Mouse (Mus musculus): Measurements from ENCODE around the gene Gm35549. TPM values are rescaled to one million over a fixed set of nuclear protein-coding genes. Genes with fewer than 3 reads are reported as not detected.

The Gm35549 gene
- polyA plus RNA-seq (2014; fragmentation: Illumina TruSeq; extraction: RNeasy Lipid Tissue Mini Kit (QIAGEN cat#74804); ENCODE audit: low read depth, low replicate concordance): not detected

GRCm38 (mm10) chr9:122843760-122844159, at the start of gene Gm35549:
Gene Gm35549, minus strand, starts transcription at chr9:122844035.

GRCm38 (mm10) chr9:122885385-122885784, 41.5 kb upstream of the Gm35549 start, which contains the start of gene Zkscan7:
Gene Zkscan7, plus strand, starts transcription at chr9:122885685.

GRCm38 (mm10) chr9:122865697-122866166, 21.9 kb upstream of the Gm35549 start, which contains the start of gene Zfp445:
Gene Zfp445, minus strand, starts transcription at chr9:122866006.

GRCm38 (mm10) chr9:122805053-122805844, 38.6 kb downstream of the Gm35549 start, which contains the start of gene Tcaim:
Gene Tcaim, plus strand, starts transcription at chr9:122805539.

Other genes with a start within 250 kb of the Gm35549 start
- 0.98 TPM for gene Topaz1, start 96.7 kb downstream of the Gm35549 start, polyA plus RNA-seq (2014; fragmentation: Illumina TruSeq; extraction: RNeasy Lipid Tissue Mini Kit (QIAGEN cat#74804); ENCODE audit: low read depth, low replicate concordance)
- gene Tcaim, start 38.5 kb downstream of the Gm35549 start, polyA plus RNA-seq (2014; fragmentation: Illumina TruSeq; extraction: RNeasy Lipid Tissue Mini Kit (QIAGEN cat#74804); ENCODE audit: low read depth, low replicate concordance): 8.5 TPM
- gene Zfp445, start 22.0 kb upstream of the Gm35549 start, polyA plus RNA-seq (2014; fragmentation: Illumina TruSeq; extraction: RNeasy Lipid Tissue Mini Kit (QIAGEN cat#74804); ENCODE audit: low read depth, low replicate concordance): 54.5 TPM
- gene Zkscan7, start 41.6 kb upstream of the Gm35549 start, polyA plus RNA-seq (2014; fragmentation: Illumina TruSeq; extraction: RNeasy Lipid Tissue Mini Kit (QIAGEN cat#74804); ENCODE audit: low read depth, low replicate concordance): 21.1 TPM
- gene Zfp105, start 79.0 kb upstream of the Gm35549 start, polyA plus RNA-seq (2014; fragmentation: Illumina TruSeq; extraction: RNeasy Lipid Tissue Mini Kit (QIAGEN cat#74804); ENCODE audit: low read depth, low replicate concordance): 6.3 TPM
- gene 1110059G10Rik, start 107.0 kb upstream of the Gm35549 start, polyA plus RNA-seq (2014; fragmentation: Illumina TruSeq; extraction: RNeasy Lipid Tissue Mini Kit (QIAGEN cat#74804); ENCODE audit: low read depth, low replicate concordance): 19.2 TPM
- gene Kif15, start 107.0 kb upstream of the Gm35549 start, polyA plus RNA-seq (2014; fragmentation: Illumina TruSeq; extraction: RNeasy Lipid Tissue Mini Kit (QIAGEN cat#74804); ENCODE audit: low read depth, low replicate concordance): 2.4 TPM
- 19.9 TPM for gene Tmem42, start 177.3 kb upstream of the Gm35549 start, polyA plus RNA-seq (2014; fragmentation: Illumina TruSeq; extraction: RNeasy Lipid Tissue Mini Kit (QIAGEN cat#74804); ENCODE audit: low read depth, low replicate concordance)
- 0.84 TPM for gene Tgm4, start 190.7 kb upstream of the Gm35549 start, polyA plus RNA-seq (2014; fragmentation: Illumina TruSeq; extraction: RNeasy Lipid Tissue Mini Kit (QIAGEN cat#74804); ENCODE audit: low read depth, low replicate concordance)

Data from adipose tissue, adult 10 weeks (tissue).